Mouse (Mus musculus): ENCODE measurements around the gene Fgf22. TPM values are rescaled to one million over a fixed set of nuclear protein-coding genes. Genes with fewer than 3 reads are reported as not detected.
"Not testable (repeated sequence)": the region's sequence is repeated elsewhere in the genome, so short reads cannot be mapped to it uniquely, and the experiment has no call there.

The Fgf22 gene
- polyA plus RNA-seq, 1 experiment from 2014 or later: not detected

GRCm38 (mm10) chr10:79756660-79757059 lies 1.8 kb downstream of the Fgf22 start:
- H3K4me3 ChIP-seq (ENCODE audit: low read depth, low read length): no peak overlapping the region
- H3K9ac ChIP-seq (ENCODE audit: low read depth, low read length): no peak overlapping the region
- no peak overlapping the region for H3K27ac ChIP-seq (ENCODE audit: low read length)
- H3K27me3 ChIP-seq (ENCODE audit: control insufficient read depth, insufficient read depth, low read depth, low read length): no peaks in the 10 kb centered on the region
- peaks cover 7% of the 10 kb centered on the region for H3K4me1 ChIP-seq (ENCODE audit: control insufficient read depth, low read depth, low read length)
- no peaks in the 10 kb centered on the region for H3K9me3 ChIP-seq (replicated peaks; ENCODE audit: control insufficient read depth, low read length)
- no peak for ATAC-seq (ENCODE audit: low read depth)
- H3K36me3 ChIP-seq (ENCODE audit: control insufficient read depth, insufficient read depth): peaks cover 30% of the 10 kb centered on the region
- no peak overlapping the region for H3K4me2 ChIP-seq (ENCODE audit: low read depth, low read length)
- WGBS (ENCODE audit: insufficient replicate concordance): 78% methylated on average over 24 of the region's 24 CpGs

DNA sequence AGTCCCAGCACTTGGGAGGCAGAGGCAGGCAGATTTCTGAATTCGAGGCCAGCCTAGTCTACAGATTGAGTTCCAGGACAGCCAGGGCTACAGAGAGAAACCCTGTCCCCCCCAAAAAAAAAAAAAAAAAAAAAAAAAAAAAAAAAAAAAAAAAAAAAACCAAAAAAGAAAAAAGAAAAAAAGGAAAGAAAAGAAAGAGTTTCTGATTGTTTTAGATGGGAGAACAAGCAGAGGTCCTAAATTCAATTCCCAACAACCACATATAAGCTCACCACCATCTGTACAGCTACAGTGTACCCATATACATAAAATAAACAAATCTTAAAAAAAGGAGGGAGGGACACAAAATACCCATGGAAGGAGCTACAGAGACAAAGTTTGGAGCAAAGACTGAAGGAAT lies 4.8 kb downstream of the Fgf22 start:
- not testable (repeated sequence) for H3K9me3 ChIP-seq (replicated peaks; ENCODE audit: control insufficient read depth, low read length); H3K27ac ChIP-seq (ENCODE audit: low read length); ATAC-seq (ENCODE audit: low read depth); H3K4me2 ChIP-seq (ENCODE audit: low read depth, low read length); H3K27me3 ChIP-seq (ENCODE audit: control insufficient read depth, insufficient read depth, low read depth, low read length); H3K9ac ChIP-seq (ENCODE audit: low read depth, low read length); H3K4me3 ChIP-seq (ENCODE audit: low read depth, low read length)
- Histone ChIP-seq H3K4me1 (ENCODE audit: control insufficient read depth, low read depth, low read length) (peaks cover 12% of the 10 kb centered on the region), H3K36me3 (ENCODE audit: control insufficient read depth, insufficient read depth) (peaks cover 34% of the 10 kb centered on the region)
- 68% methylated on average over 1 of the region's 1 CpGs for WGBS (ENCODE audit: insufficient replicate concordance)

- no peak for ATAC-seq (ENCODE audit: low read depth)
- Histone ChIP-seq H3K9ac (ENCODE audit: low read depth, low read length) (no peak overlapping the region), H3K27ac (ENCODE audit: low read length) (no peak overlapping the region), H3K9me3 (replicated peaks; ENCODE audit: control insufficient read depth, low read length) (no peaks in the 10 kb centered on the region), H3K4me3 (ENCODE audit: low read depth, low read length) (no peak overlapping the region), H3K27me3 (ENCODE audit: control insufficient read depth, insufficient read depth, low read depth, low read length) (no peaks in the 10 kb centered on the region), H3K4me2 (ENCODE audit: low read depth, low read length) (no peak overlapping the region), H3K4me1 (ENCODE audit: control insufficient read depth, low read depth, low read length) (peaks cover 15% of the 10 kb centered on the region), H3K36me3 (ENCODE audit: control insufficient read depth, insufficient read depth) (peaks cover 34% of the 10 kb centered on the region)
- 82% methylated on average over 11 of the region's 11 CpGs for WGBS (ENCODE audit: insufficient replicate concordance)
Observed at GRCm38 (mm10) chr10:79760603-79761143, 5.8 kb downstream of the Fgf22 start.

DNA sequence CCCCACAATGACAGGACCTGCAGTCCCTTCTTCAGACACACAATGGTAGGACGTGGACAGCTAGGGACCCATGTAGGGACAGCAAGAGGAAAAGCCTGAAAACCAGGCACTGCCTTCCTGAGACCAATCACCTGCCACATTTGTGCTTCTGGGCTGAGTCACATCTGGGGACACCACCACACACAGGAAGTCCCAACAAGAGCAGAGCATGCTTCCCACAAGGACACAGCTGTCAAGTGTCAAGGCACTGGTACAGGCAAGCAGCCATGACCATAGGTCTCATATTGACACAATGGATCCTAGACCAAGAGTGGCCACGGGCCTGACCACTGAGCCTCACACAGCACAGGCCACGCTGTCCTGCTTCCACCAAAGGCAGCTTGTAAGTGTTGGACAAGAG lies 8.0 kb downstream of the Fgf22 start:
- H3K4me1 ChIP-seq (ENCODE audit: control insufficient read depth, low read depth, low read length): peaks cover 25% of the 10 kb centered on the region
- no peak for ATAC-seq (ENCODE audit: low read depth)
- no peak overlapping the region for H3K4me2 ChIP-seq (ENCODE audit: low read depth, low read length)
- no peak overlapping the region for H3K27ac ChIP-seq (ENCODE audit: low read length)
- peaks cover 31% of the 10 kb centered on the region for H3K36me3 ChIP-seq (ENCODE audit: control insufficient read depth, insufficient read depth)
- no peaks in the 10 kb centered on the region for H3K27me3 ChIP-seq (ENCODE audit: control insufficient read depth, insufficient read depth, low read depth, low read length)
- H3K9ac ChIP-seq (ENCODE audit: low read depth, low read length): no peak overlapping the region
- WGBS (ENCODE audit: insufficient replicate concordance): 75% methylated on average over 3 of the region's 3 CpGs
- H3K9me3 ChIP-seq (replicated peaks; ENCODE audit: control insufficient read depth, low read length): no peaks in the 10 kb centered on the region
- H3K4me3 ChIP-seq (ENCODE audit: low read depth, low read length): no peak overlapping the region

GRCm38 (mm10) chr10:79764234-79764633 lies 9.4 kb downstream of the Fgf22 start:
- H3K9ac ChIP-seq (ENCODE audit: low read depth, low read length): no peak overlapping the region
- H3K4me1 ChIP-seq (ENCODE audit: control insufficient read depth, low read depth, low read length): peaks cover 27% of the 10 kb centered on the region
- H3K4me2 ChIP-seq (ENCODE audit: low read depth, low read length): no peak overlapping the region

GRCm38 (mm10) chr10:79765228-79765745 lies 10.4 kb downstream of the Fgf22 start:
- peak overlapping the region; percentile 93 for H3K9ac ChIP-seq (ENCODE audit: low read depth, low read length)
- H3K27me3 ChIP-seq (ENCODE audit: control insufficient read depth, insufficient read depth, low read depth, low read length): no peaks in the 10 kb centered on the region
- peaks cover 27% of the 10 kb centered on the region for H3K4me1 ChIP-seq (ENCODE audit: control insufficient read depth, low read depth, low read length)
- peak overlapping the region; percentile 84 for H3K4me2 ChIP-seq (ENCODE audit: low read depth, low read length)
- H3K36me3 ChIP-seq (ENCODE audit: control insufficient read depth, insufficient read depth): peaks cover 16% of the 10 kb centered on the region
- ATAC-seq (ENCODE audit: low read depth): no peak
- peak overlapping the region; percentile 95 for H3K4me3 ChIP-seq (ENCODE audit: low read depth, low read length)
- whole genome bisulfite sequencing (ENCODE audit: insufficient replicate concordance): 68% methylated on average over 2 of the region's 2 CpGs
- H3K9me3 ChIP-seq (replicated peaks; ENCODE audit: control insufficient read depth, low read length): no peaks in the 10 kb centered on the region
- H3K27ac ChIP-seq (ENCODE audit: low read length): 0 out of 2 replicates have a peak overlapping the region, but pooled peaks have one; percentile 14

More at GRCm38 (mm10) chr10:79764234-79764633, 9.4 kb downstream of the Fgf22 start:
- ATAC-seq (ENCODE audit: low read depth): no peak
- 63% methylated on average over 7 of the region's 7 CpGs for WGBS (ENCODE audit: insufficient replicate concordance)
- H3K27ac ChIP-seq (ENCODE audit: low read length): no peak overlapping the region
- no peaks in the 10 kb centered on the region for H3K9me3 ChIP-seq (replicated peaks; ENCODE audit: control insufficient read depth, low read length)
- no peaks in the 10 kb centered on the region for H3K27me3 ChIP-seq (ENCODE audit: control insufficient read depth, insufficient read depth, low read depth, low read length)
- no peak overlapping the region for H3K4me3 ChIP-seq (ENCODE audit: low read depth, low read length)
- peaks cover 18% of the 10 kb centered on the region for H3K36me3 ChIP-seq (ENCODE audit: control insufficient read depth, insufficient read depth)

GRCm38 (mm10) chr10:79766001-79766507 lies 11.2 kb downstream of the Fgf22 start:
- Histone ChIP-seq H3K4me1 (ENCODE audit: control insufficient read depth, low read depth, low read length) (peaks cover 27% of the 10 kb centered on the region), H3K9ac (ENCODE audit: low read depth, low read length) (peak overlapping the region; percentile 93), H3K9me3 (replicated peaks; ENCODE audit: control insufficient read depth, low read length) (no peaks in the 10 kb centered on the region), H3K27ac (ENCODE audit: low read length) (peak overlapping the region; percentile 88; the same call in 1 of the 2 replicates), H3K36me3 (ENCODE audit: control insufficient read depth, insufficient read depth) (peaks cover 11% of the 10 kb centered on the region), H3K27me3 (ENCODE audit: control insufficient read depth, insufficient read depth, low read depth, low read length) (no peaks in the 10 kb centered on the region), H3K4me2 (ENCODE audit: low read depth, low read length) (peak overlapping the region; percentile 84), H3K4me3 (ENCODE audit: low read depth, low read length) (peak overlapping the region; percentile 95)
- no peak for ATAC-seq (ENCODE audit: low read depth)
- WGBS (ENCODE audit: insufficient replicate concordance): 6% methylated on average over 16 of the region's 16 CpGs

GRCm38 (mm10) chr10:79766508-79767325 lies 11.8 kb downstream of the Fgf22 start, which contains the start of gene Rnf126:
Gene Rnf126 (minus strand): TSS chr10:79766952.
- Histone ChIP-seq H3K27me3 (ENCODE audit: control insufficient read depth, insufficient read depth, low read depth, low read length) (no peaks in the 10 kb centered on the region), H3K4me1 (ENCODE audit: control insufficient read depth, low read depth, low read length) (peaks cover 27% of the 10 kb centered on the region), H3K27ac (ENCODE audit: low read length) (peak within 1 kb of the TSS; percentile 88), H3K9me3 (replicated peaks; ENCODE audit: control insufficient read depth, low read length) (no peaks in the 10 kb centered on the region), H3K36me3 (ENCODE audit: control insufficient read depth, insufficient read depth) (peaks cover 4% of the 10 kb centered on the region), H3K4me2 (ENCODE audit: low read depth, low read length) (peak within 1 kb of the TSS; percentile 84), H3K9ac (ENCODE audit: low read depth, low read length) (peak within 1 kb of the TSS; percentile 93), H3K4me3 (ENCODE audit: low read depth, low read length) (peak within 1 kb of the TSS; percentile 95)
- under 1% methylated on average over 96 of the region's 101 CpGs for WGBS (ENCODE audit: insufficient replicate concordance)
- ATAC-seq (ENCODE audit: low read depth): peak; percentile 91

Measured in liver, embryonic 16.5 days (tissue).